Mouse (Mus musculus): ENCODE measurements at regions not wholly inside any gene's neighbourhood (a gene's known extent, or its start where the extent isn't known, plus 50 kb on each side); places are given as distances from the start of the nearest gene placed in this dataset.

- no peaks in the 10 kb centered on the region for H3K9me3 ChIP-seq (ENCODE audit: control insufficient read depth, low read length)
- no peak overlapping the region for H3K9ac ChIP-seq (ENCODE audit: low read depth, low read length, severe bottlenecking)
- ATAC-seq (ENCODE audit: low FRiP score, low read depth) (no peak), DNase-seq (ENCODE audit: low spot score) (no peak)
- H3K4me2 ChIP-seq (replicated peaks; ENCODE audit: low read depth, low read length, severe bottlenecking) = no peak overlapping the region
- no peaks in the 10 kb centered on the region for H3K27me3 ChIP-seq (ENCODE audit: control insufficient read depth, insufficient read depth, low read length)
- H3K4me3 ChIP-seq (replicated peaks; ENCODE audit: low read length) = no peak overlapping the region
- no peaks in the 10 kb centered on the region for H3K36me3 ChIP-seq (ENCODE audit: control insufficient read depth, insufficient read depth, low read length)
- WGBS = 52% methylated on average over 17 of the region's 17 CpGs
- no peak overlapping the region for H3K27ac ChIP-seq (replicated peaks; ENCODE audit: low read depth, low read length)
- no peaks in the 10 kb centered on the region for H3K4me1 ChIP-seq (ENCODE audit: control insufficient read depth, insufficient read depth, low read length)
- TF ChIP-seq POLR2A (IDR thresholded peaks at IDR 0.05; ENCODE audit: borderline replicate concordance, extremely low read depth, insufficient read depth, insufficient read length) = no peak
Measured at GRCm38 (mm10) chr7:133434027-133434820, 167.7 kb downstream of the Tex36 start.

DNA sequence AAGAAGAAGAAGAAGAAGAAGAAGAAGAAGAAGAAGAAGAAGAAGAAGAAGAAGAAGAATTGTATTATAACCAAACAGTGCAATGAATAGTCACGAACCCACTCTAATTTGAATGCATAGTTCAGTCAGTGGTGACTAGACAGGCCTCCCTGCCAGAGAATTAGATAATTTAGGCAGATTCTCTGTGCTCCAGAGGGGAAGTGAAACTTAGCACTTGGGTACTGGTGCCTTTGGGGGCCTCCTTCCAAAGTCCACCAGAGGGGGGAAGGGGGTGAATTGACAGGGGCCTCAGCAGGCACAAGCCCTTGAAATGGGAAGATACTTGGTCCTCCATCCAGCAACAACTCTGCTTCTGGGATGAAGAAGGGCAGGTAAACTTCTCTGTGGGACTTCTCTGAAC is 169.6 kb downstream of the Tex36 start:
- Histone ChIP-seq H3K4me3 (replicated peaks; ENCODE audit: low read length) (no peak overlapping the region), H3K9me3 (ENCODE audit: control insufficient read depth, low read length) (no peaks in the 10 kb centered on the region), H3K27me3 (ENCODE audit: control insufficient read depth, insufficient read depth, low read length) (no peaks in the 10 kb centered on the region), H3K4me1 (ENCODE audit: control insufficient read depth, insufficient read depth, low read length) (no peaks in the 10 kb centered on the region), H3K9ac (ENCODE audit: low read depth, low read length, severe bottlenecking) (no peak overlapping the region), H3K27ac (replicated peaks; ENCODE audit: low read depth, low read length) (no peak overlapping the region), H3K4me2 (replicated peaks; ENCODE audit: low read depth, low read length, severe bottlenecking) (no peak overlapping the region), H3K36me3 (ENCODE audit: control insufficient read depth, insufficient read depth, low read length) (no peaks in the 10 kb centered on the region)
- no peak for DNase-seq (ENCODE audit: low spot score)
- no peak for TF ChIP-seq POLR2A (IDR thresholded peaks at IDR 0.05; ENCODE audit: borderline replicate concordance, extremely low read depth, insufficient read depth, insufficient read length)
- WGBS = 94% methylated on average over 1 of the region's 1 CpGs
- no peak for ATAC-seq (ENCODE audit: low FRiP score, low read depth)

DNA sequence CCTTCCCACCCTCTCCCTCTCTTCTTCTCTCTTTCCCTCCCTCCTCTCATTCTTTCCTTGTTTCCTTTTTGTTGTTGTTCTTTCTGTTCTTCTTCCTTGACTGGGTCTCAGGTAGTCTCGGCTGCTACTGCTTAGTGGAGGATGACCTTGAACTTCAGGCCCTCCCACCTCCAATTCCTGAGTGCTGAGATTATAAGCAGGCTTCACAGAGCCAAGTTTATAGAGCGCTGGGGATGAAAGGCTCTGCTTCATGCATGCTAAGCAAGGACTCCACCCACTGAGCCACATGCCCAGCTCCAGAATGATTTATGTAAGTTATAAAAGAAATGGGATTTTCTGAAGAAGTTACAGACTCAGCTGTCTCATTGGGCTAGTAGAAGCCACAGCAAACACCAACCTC is 199.9 kb downstream of the Tex36 start:
- Histone ChIP-seq H3K4me3 (replicated peaks; ENCODE audit: low read length) (no peak overlapping the region), H3K9me3 (ENCODE audit: control insufficient read depth, low read length) (no peaks in the 10 kb centered on the region), H3K4me2 (replicated peaks; ENCODE audit: low read depth, low read length, severe bottlenecking) (no peak overlapping the region), H3K27me3 (ENCODE audit: control insufficient read depth, insufficient read depth, low read length) (no peaks in the 10 kb centered on the region), H3K4me1 (ENCODE audit: control insufficient read depth, insufficient read depth, low read length) (no peaks in the 10 kb centered on the region), H3K36me3 (ENCODE audit: control insufficient read depth, insufficient read depth, low read length) (no peaks in the 10 kb centered on the region), H3K27ac (replicated peaks; ENCODE audit: low read depth, low read length) (no peak overlapping the region), H3K9ac (ENCODE audit: low read depth, low read length, severe bottlenecking) (no peak overlapping the region)
- 26% methylated on average over 2 of the region's 2 CpGs for WGBS
- no peak for TF ChIP-seq POLR2A (IDR thresholded peaks at IDR 0.05; ENCODE audit: borderline replicate concordance, extremely low read depth, insufficient read depth, insufficient read length)
- ATAC-seq (ENCODE audit: low FRiP score, low read depth) = no peak
- DNase-seq (ENCODE audit: low spot score) = no peak

- Histone ChIP-seq H3K27ac (replicated peaks; ENCODE audit: low read depth, low read length) (no peak overlapping the region), H3K27me3 (ENCODE audit: control insufficient read depth, insufficient read depth, low read length) (no peaks in the 10 kb centered on the region), H3K9me3 (ENCODE audit: control insufficient read depth, low read length) (no peaks in the 10 kb centered on the region), H3K4me3 (replicated peaks; ENCODE audit: low read length) (no peak overlapping the region), H3K4me1 (ENCODE audit: control insufficient read depth, insufficient read depth, low read length) (no peaks in the 10 kb centered on the region), H3K36me3 (ENCODE audit: control insufficient read depth, insufficient read depth, low read length) (no peaks in the 10 kb centered on the region), H3K9ac (ENCODE audit: low read depth, low read length, severe bottlenecking) (no peak overlapping the region), H3K4me2 (replicated peaks; ENCODE audit: low read depth, low read length, severe bottlenecking) (no peak overlapping the region)
- DNase-seq (ENCODE audit: low spot score) (no peak), ATAC-seq (ENCODE audit: low FRiP score, low read depth) (no peak)
- 69% methylated on average over 4 of the region's 4 CpGs for WGBS
- TF ChIP-seq POLR2A (IDR thresholded peaks at IDR 0.05; ENCODE audit: borderline replicate concordance, extremely low read depth, insufficient read depth, insufficient read length) = no peak
Measured at GRCm38 (mm10) chr7:133400691-133401090, 201.3 kb downstream of the Tex36 start.

DNA sequence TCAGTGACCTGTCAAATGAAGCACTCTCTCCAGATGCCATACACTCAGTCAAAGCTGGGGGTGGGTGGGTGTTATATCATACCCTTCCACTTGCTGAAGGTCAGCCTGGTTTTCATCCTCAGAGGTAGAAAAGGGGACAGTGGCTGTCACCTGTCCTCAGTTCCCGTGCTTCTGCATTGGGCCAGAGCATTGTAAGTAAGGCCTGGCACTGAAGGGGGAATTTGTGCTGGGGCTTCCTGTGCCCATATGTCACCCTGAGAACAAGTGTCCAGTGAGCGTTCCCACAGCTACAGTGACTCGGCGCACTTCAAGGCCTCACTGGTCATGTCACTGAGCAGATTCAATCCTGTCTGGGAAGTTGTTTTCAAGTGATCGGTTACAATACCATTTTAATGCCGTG is 213.2 kb downstream of the Tex36 start:
- H3K27me3 ChIP-seq (ENCODE audit: control insufficient read depth, insufficient read depth, low read length) = no peaks in the 10 kb centered on the region

More for the DNA sequence above, 213.2 kb downstream of the Tex36 start:
- Histone ChIP-seq H3K9me3 (ENCODE audit: control insufficient read depth, low read length) (no peaks in the 10 kb centered on the region), H3K36me3 (ENCODE audit: control insufficient read depth, insufficient read depth, low read length) (no peaks in the 10 kb centered on the region), H3K4me1 (ENCODE audit: control insufficient read depth, insufficient read depth, low read length) (no peaks in the 10 kb centered on the region), H3K4me2 (replicated peaks; ENCODE audit: low read depth, low read length, severe bottlenecking) (no peak overlapping the region), H3K4me3 (replicated peaks; ENCODE audit: low read length) (no peak overlapping the region), H3K9ac (ENCODE audit: low read depth, low read length, severe bottlenecking) (no peak overlapping the region), H3K27ac (replicated peaks; ENCODE audit: low read depth, low read length) (no peak overlapping the region)
- no peak for DNase-seq (ENCODE audit: low spot score)
- 82% methylated on average over 6 of the region's 6 CpGs for WGBS
- ATAC-seq (ENCODE audit: low FRiP score, low read depth) = no peak
- no peak for TF ChIP-seq POLR2A (IDR thresholded peaks at IDR 0.05; ENCODE audit: borderline replicate concordance, extremely low read depth, insufficient read depth, insufficient read length)
